Mouse (Mus musculus): Measurements from ENCODE around the gene Eif2d. TPM values are rescaled to one million over a fixed set of nuclear protein-coding genes. Genes with fewer than 3 reads are reported as not detected.

Gene Eif2d
- polyA plus RNA-seq, 1 experiment, result 44.0 TPM

- DNase-seq (ENCODE audit: low read depth), result no peak
Observed at GRCm38 (mm10) chr1:131213361-131213760, 60.4 kb downstream of the Eif2d start.

GRCm38 (mm10) chr1:131218933-131219332 lies 66.0 kb downstream of the Eif2d start:
- no peak for DNase-seq (ENCODE audit: low read depth)

GRCm38 (mm10) chr1:131221822-131222590 lies 69.0 kb downstream of the Eif2d start:
- no peak for DNase-seq (ENCODE audit: low read depth)

GRCm38 (mm10) chr1:131223345-131223744 lies 70.4 kb downstream of the Eif2d start:
- DNase-seq (ENCODE audit: low read depth), result no peak

- no peak for DNase-seq (ENCODE audit: low read depth)
Observed at GRCm38 (mm10) chr1:131224848-131225471, 72.0 kb downstream of the Eif2d start.

- DNase-seq (ENCODE audit: low read depth), result no peak
Observed at GRCm38 (mm10) chr1:131228225-131228624, 75.2 kb downstream of the Eif2d start.

- DNase-seq (ENCODE audit: low read depth), result no peak
Observed at GRCm38 (mm10) chr1:131228659-131229058, 75.7 kb downstream of the Eif2d start.

GRCm38 (mm10) chr1:131233527-131233926 lies 80.5 kb downstream of the Eif2d start:
- DNase-seq (ENCODE audit: low read depth), result no peak

- DNase-seq (ENCODE audit: low read depth), result no peak
Observed at GRCm38 (mm10) chr1:131236077-131236476, 83.1 kb downstream of the Eif2d start.

Other genes starting within 250 kb of the Eif2d start
- gene Il20, start 241.7 kb upstream of the Eif2d start, polyA plus RNA-seq (2012; rRNA removed), result not detected in 2 replicates
- gene Il19, start 213.1 kb upstream of the Eif2d start, polyA plus RNA-seq (2012; rRNA removed), result not detected in 2 replicates
- not detected in 2 replicates for gene Il10, start 133.3 kb upstream of the Eif2d start, polyA plus RNA-seq (2012; rRNA removed)
- gene Mapkapk2, start 55.4 kb upstream of the Eif2d start, polyA plus RNA-seq (2012; rRNA removed), result 90.6 and 92.9 TPM in 2 replicates
- 2.7 and 3.0 TPM in 2 replicates for gene Dyrk3, start 14.8 kb upstream of the Eif2d start, polyA plus RNA-seq (2012; rRNA removed)
- gene Rassf5, start 92.1 kb downstream of the Eif2d start, polyA plus RNA-seq (2012; rRNA removed), result 4.0 and 4.8 TPM in 2 replicates
- 12.2 and 14.2 TPM in 2 replicates for gene Ikbke, start 126.4 kb downstream of the Eif2d start, polyA plus RNA-seq (2012; rRNA removed)